Mouse (Mus musculus) brain, adult 2 months (tissue): ENCODE measurements around the gene Itk.

ENCODE experiments used
- DNase-seq: peaks from one replicate; pipeline ENCODE4 v3.0.0; 2011; ENCODE audit warnings: low read depth, low spot score

Gene Itk

GRCm38 (mm10) chr11:46308271-46308974 lies 80.9 kb downstream of the Itk start:
- DNase-seq = no peak

DNA sequence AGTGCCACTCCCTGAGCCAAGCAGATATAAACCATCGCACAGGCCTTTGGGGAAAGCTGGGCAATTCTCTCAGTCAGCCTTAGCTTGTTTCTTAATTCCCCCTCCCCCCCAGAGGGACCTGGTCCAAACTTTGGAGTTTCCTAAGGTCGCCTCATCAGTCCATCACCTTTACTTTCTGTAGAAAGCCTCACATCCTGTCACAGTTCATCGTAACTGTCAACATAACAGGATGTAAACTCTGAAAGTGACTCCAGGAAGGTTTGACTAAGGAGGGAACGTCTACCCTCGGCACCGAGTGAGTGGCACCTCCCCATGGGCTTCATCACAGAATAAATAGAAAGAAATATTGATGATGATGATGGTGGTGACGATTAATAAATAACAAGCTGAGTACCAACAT lies 81.5 kb downstream of the Itk start:
- DNase-seq = no peak

DNA sequence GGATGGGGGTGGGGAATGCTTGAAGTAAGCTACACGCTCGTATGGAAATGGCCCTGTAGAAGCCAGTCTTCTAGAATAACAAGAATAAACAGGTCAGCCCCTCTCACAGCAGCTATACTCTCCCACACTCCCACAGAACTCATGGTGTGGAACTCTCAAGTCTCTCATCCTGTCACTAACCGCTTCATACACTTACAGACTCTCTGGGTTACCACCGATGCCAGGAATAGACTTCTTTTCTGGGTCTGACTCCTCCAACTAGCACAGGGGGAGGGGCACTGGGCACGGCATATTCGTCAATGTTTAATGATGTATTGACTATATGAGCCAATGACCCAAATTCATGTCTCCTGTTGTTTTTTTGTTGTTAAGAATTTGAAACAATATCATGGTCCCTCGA lies 82.5 kb downstream of the Itk start:
- DNase-seq = no peak

DNA sequence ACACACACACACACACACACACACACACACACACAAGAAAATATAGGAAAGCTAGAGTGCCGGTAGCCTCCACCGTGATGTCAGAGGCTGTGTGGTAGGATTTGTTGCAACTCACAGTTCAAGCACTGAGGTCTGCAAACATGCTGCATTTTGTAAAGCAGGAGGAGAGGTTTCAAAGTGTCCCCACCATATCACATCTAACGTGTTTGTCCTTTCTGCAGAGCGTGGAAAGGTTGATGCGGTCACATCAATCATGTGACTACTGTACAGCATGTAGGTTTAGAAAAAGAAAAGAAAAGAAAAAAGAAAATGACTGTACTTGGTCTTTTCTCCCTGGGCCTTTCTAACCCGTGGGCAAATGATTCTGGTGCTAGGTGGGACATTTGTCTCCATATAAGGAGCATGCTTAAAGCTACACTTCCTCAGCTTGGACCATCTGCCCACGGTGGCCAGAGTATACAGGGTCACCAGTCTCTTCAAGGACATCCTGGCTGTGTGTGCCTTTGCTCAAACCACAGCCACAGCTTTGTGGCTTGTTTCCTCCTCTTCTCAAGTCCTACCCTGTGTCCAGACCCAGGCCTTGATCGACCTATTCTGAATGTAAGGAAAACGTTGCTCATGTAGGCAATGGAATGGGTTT lies 83.3 kb downstream of the Itk start:
- DNase-seq = no peak

- DNase-seq = peak; percentile 68
Observed at GRCm38 (mm10) chr11:46304864-46305710, 84.2 kb downstream of the Itk start.

- DNase-seq = no peak
Observed at GRCm38 (mm10) chr11:46304093-46304492, 85.2 kb downstream of the Itk start.

- no peak for DNase-seq
Observed at GRCm38 (mm10) chr11:46302471-46302870, 86.8 kb downstream of the Itk start.

- DNase-seq = peak; percentile 88
Observed at GRCm38 (mm10) chr11:46301579-46302248, 87.6 kb downstream of the Itk start.

- DNase-seq = peak; percentile 79
Observed at GRCm38 (mm10) chr11:46299901-46300300, 89.4 kb downstream of the Itk start.

- DNase-seq = peak; percentile 91
Observed at GRCm38 (mm10) chr11:46298889-46299785, 90.2 kb downstream of the Itk start.

GRCm38 (mm10) chr11:46294390-46294789 lies 94.9 kb downstream of the Itk start:
- DNase-seq = no peak

DNA sequence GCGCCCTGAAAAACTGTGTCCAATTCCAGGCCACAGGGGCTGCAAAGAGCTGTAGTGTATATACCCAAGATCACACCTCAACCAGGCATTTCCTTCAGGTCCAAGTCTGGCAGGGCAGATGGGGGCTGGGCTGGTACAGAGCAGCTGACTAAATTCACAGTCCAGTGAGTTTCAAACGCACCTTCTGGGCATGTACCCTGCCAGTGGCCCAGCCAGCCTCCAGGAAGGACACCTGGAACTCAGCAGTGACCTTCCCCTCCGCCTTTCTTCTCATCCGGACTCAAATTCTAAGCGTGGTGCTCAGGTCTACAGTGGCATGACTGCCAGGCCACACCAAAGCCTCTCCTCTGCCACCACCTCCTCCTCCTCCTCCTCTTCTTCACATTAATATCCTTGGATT lies 95.8 kb downstream of the Itk start:
- peak; percentile 92 for DNase-seq

DNA sequence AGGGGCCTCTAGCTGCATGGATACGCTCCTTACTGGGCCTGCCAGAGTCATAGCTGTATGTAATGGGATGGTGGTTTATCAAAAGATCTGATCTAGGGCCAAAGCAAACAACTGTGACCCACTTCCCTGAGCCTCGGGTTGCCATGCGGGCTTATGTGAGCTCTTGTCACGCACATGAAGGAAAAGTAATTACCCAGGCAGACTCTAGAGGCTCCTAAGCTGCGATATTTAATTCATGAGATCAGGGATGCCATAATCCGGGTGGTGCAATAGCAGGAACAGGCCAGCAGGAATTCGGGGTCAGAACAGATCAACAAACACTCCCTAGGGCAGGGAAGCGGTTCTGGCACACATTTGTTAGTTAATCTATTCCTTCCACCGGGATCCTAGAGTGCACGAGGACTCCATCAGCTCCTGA lies 98.3 kb downstream of the Itk start:
- DNase-seq = peak; percentile 46

DNA sequence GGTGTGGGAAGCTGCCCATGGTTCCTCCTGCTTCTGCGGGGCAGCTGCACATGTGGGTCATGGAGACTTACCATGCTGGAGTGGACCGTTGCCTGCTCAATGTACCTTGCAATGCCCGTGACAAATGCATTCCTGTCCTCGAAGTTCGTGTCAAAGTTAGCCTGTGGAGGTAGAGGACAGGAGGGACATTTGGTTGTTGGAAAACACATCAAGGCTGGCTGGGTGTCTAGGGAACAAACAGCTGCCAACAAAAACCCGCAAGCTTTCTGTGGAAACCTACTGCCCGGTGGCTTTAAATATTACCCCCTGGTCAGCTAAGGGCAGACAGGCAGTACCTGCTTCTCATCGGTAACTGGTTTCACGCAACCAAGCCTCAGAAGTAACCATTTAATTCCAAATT lies 99.8 kb downstream of the Itk start:
- DNase-seq = no peak

DNA sequence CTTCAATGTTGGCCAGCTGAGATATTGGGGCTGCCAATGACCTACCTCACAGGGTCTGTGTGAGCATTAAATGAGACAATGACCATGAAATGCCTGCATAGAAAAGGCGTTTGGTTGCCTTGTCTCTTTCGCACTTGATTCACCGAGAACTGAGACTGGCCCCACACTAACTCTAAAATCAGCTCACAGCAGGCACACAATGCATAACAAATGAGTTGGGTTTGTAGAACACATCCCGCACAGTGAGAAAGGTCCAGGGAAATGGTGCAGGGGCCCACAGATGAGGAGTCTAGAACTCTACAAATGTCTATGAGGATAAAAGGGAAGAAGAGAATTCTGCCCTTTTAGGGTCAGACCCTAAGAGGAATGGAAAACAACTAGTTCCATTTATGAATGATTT lies 100.3 kb downstream of the Itk start:
- DNase-seq = no peak

DNA sequence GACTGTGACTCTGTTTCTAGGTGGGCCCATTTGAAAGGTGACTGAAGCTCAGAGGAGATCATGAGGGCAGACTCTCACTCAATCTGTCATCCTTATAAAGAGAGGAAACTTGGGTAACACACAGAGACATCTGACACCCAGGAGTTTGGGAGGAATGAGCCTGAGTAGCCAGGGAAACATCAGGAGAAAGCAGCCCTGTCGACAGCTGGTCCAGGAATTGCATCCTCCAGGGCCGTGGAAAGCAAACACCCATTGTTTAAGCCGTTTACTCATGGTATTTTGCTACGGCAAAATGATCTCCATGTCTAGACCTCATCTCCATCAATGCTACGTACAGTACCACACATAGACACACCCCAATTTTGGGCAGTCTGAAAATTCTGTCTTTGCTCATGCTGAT lies 101.2 kb downstream of the Itk start:
- no peak for DNase-seq

DNA sequence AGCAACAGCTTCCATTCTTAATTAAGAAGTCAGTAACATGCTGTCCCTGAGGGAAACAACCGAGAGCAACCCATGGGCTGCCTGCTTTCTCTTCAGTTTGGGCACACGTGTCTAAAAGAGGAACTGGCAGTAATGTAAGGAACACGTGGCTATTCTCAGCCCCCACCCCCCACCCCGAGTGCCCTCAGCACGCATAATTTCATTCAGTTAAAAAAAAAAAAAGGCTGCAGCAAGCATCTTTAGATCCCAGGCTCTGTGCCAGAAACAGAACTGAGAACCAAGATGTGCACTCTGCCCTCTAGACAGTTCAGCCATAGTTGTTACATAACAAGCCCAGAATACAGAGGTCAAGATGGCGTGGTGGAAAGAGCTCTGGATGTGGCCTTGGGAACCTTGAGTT lies 102.5 kb downstream of the Itk start:
- DNase-seq = peak; percentile 72

- peak; percentile 58 for DNase-seq
Observed at GRCm38 (mm10) chr11:46283800-46284199, 105.5 kb downstream of the Itk start.

- DNase-seq = peak; percentile 51
Observed at GRCm38 (mm10) chr11:46282612-46283011, 106.7 kb downstream of the Itk start.

DNA sequence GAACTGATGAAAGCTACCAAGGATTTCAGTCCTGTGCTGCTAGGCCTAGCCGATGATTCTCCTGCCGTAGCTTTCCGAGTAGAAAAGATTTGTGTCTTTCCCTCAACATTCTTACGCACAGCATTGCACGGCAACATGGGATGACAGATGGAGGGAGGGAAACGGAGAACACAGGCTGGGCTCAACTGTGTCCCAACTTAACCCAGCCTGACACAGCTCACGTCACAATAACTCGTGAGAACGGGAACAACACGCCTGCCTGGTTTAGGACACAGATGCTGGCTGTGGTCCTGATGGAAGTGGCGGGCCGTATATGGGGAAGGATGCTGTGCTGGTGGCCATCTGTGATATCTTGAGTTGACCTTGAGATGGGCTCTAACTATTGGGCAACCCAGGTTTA lies 110.6 kb downstream of the Itk start:
- DNase-seq = peak; percentile 51

- no peak for DNase-seq
Observed at GRCm38 (mm10) chr11:46278140-46278539, 111.2 kb downstream of the Itk start.
